Mouse (Mus musculus) thymus, postnatal 25 days (tissue): Measurements from ENCODE around the gene Ager.

Source experiments
- DNase-seq: peaks from one replicate; pipeline ENCODE4 v3.0.0; 2022

The Ager gene

GRCm38 (mm10) chr17:34632261-34632691 lies 34.6 kb downstream of the Ager start:
- peak; percentile 89 for DNase-seq

- DNase-seq: no peak
Measured at GRCm38 (mm10) chr17:34635671-34636070, 38.0 kb downstream of the Ager start.

- no peak for DNase-seq
Measured at GRCm38 (mm10) chr17:34637459-34637858, 39.8 kb downstream of the Ager start.

- DNase-seq: no peak
Measured at GRCm38 (mm10) chr17:34639461-34640255, 42.0 kb downstream of the Ager start.

- no peak for DNase-seq
Measured at GRCm38 (mm10) chr17:34640778-34641601, 43.3 kb downstream of the Ager start.

GRCm38 (mm10) chr17:34641945-34642344 lies 44.3 kb downstream of the Ager start:
- no peak for DNase-seq

- DNase-seq: no peak
Measured at GRCm38 (mm10) chr17:34643379-34643778, 45.7 kb downstream of the Ager start.

GRCm38 (mm10) chr17:34643944-34644343 lies 46.3 kb downstream of the Ager start:
- DNase-seq: no peak

- peak; percentile 97 for DNase-seq
Measured at GRCm38 (mm10) chr17:34644608-34645007, 46.9 kb downstream of the Ager start, which contains the start of gene Fkbpl. Fkbpl (plus strand) TSS chr17:34644764.

- no peak for DNase-seq
Measured at GRCm38 (mm10) chr17:34645256-34645829, 47.7 kb downstream of the Ager start.

- DNase-seq: no peak
Measured at GRCm38 (mm10) chr17:34645831-34646511, 48.3 kb downstream of the Ager start.

GRCm38 (mm10) chr17:34646906-34647787 lies 49.5 kb downstream of the Ager start, which contains the start of gene Atf6b:
Atf6b (plus strand) TSS chr17:34647146.
- DNase-seq: peak; percentile 92

GRCm38 (mm10) chr17:34648141-34648890 lies 50.7 kb downstream of the Ager start:
- no peak for DNase-seq

GRCm38 (mm10) chr17:34649106-34649864 lies 51.6 kb downstream of the Ager start:
- no peak for DNase-seq
